Mouse (Mus musculus) lung, postnatal 0 days (tissue): ENCODE results near the gene Tuba8. TPM values are rescaled to one million over a fixed set of nuclear protein-coding genes. Genes with fewer than 3 reads are reported as not detected.

Experiments
- ATAC-seq: fragments of 200-750 bp; cut with Nextera tagmentation; 2 replicates; pipeline ENCODE4 v1.8.0; 2017; ENCODE audit warnings: moderate library complexity
- DNase-seq: peaks from one replicate; pipeline ENCODE4 v3.0.0-alpha.2; 2016; ENCODE audit warnings: low spot score
- H3K27ac ChIP-seq: fragments of 300-500 bp; sonication (generic); 2 replicates; pipeline ENCODE4 v1.5.1; 2014; ENCODE audit warnings: antibody characterized with exemption, mild to moderate bottlenecking, low read length, mixed read lengths
- H3K27me3 ChIP-seq: fragments of 300-500 bp; sonication (generic); replicated peaks from 2 replicates; pipeline ENCODE4 v1.6.1; 2014; ENCODE audit warnings: low read length, mixed read lengths; ENCODE audit not compliant: insufficient read depth
- H3K36me3 ChIP-seq: fragments of 300-500 bp; sonication (generic); 2 replicates; pipeline ENCODE4 v1.6.1; 2014; ENCODE audit warnings: low read length, mixed read lengths; ENCODE audit not compliant: insufficient read depth
- H3K4me1 ChIP-seq: fragments of 300-500 bp; sonication (generic); 2 replicates; pipeline ENCODE4 v1.6.1; 2014; ENCODE audit warnings: antibody characterized with exemption, low read depth, low read length, mixed read lengths; ENCODE audit not compliant: insufficient read depth
- H3K4me2 ChIP-seq: fragments of 300-500 bp; sonication (generic); replicated peaks from 2 replicates; pipeline ENCODE4 v1.6.1; 2014; ENCODE audit warnings: low read depth, mild to moderate bottlenecking, low read length, moderate library complexity, mixed read lengths
- H3K4me3 ChIP-seq: fragments of 300-500 bp; sonication (generic); 2 replicates; pipeline ENCODE4 v1.5.1; 2014; ENCODE audit warnings: low read depth, low read length
- H3K9ac ChIP-seq: fragments of 300-500 bp; sonication (generic); replicated peaks from 2 replicates; pipeline ENCODE4 v1.6.1; 2014; ENCODE audit warnings: low read depth, mild to moderate bottlenecking
- H3K9me3 ChIP-seq: fragments of 300-500 bp; sonication (generic); 2 replicates; pipeline ENCODE4 v1.6.1; 2016; ENCODE audit warnings: low read length, mixed read lengths
- CTCF ChIP-seq: IDR thresholded peaks from 2 replicates; pipeline ENCODE4 v1.5.1; 2016; ENCODE audit warnings: antibody characterized with exemption, mild to moderate bottlenecking
- EP300 ChIP-seq: IDR thresholded peaks from 2 replicates; pipeline ENCODE4 v1.6.1; 2016; ENCODE audit warnings: antibody characterized with exemption, mild to moderate bottlenecking, control low read depth
- WGBS: fragments of 180-500 bp; shearing (Covaris S2); extraction: QIAGEN DNeasy Blood & Tissue Kit; methylation state at CpG from one replicate; pipeline ENCODE4 v1.1.7; 2014; 5-methylcytosine and 5-hydroxymethylcytosine counted together
- polyA plus RNA-seq: library from polyadenylated mRNA; unstranded; fragments of >200 nt; fragmentation: Nextera tagmentation; extraction: Ambion mirVana; gene quantifications from 2 replicates; pipeline ENCODE4 v1.2.1, GENCODE M21; 2015

Tuba8 gene
- 12.1 and 13.9 TPM in 2 replicates for polyA plus RNA-seq

DNA sequence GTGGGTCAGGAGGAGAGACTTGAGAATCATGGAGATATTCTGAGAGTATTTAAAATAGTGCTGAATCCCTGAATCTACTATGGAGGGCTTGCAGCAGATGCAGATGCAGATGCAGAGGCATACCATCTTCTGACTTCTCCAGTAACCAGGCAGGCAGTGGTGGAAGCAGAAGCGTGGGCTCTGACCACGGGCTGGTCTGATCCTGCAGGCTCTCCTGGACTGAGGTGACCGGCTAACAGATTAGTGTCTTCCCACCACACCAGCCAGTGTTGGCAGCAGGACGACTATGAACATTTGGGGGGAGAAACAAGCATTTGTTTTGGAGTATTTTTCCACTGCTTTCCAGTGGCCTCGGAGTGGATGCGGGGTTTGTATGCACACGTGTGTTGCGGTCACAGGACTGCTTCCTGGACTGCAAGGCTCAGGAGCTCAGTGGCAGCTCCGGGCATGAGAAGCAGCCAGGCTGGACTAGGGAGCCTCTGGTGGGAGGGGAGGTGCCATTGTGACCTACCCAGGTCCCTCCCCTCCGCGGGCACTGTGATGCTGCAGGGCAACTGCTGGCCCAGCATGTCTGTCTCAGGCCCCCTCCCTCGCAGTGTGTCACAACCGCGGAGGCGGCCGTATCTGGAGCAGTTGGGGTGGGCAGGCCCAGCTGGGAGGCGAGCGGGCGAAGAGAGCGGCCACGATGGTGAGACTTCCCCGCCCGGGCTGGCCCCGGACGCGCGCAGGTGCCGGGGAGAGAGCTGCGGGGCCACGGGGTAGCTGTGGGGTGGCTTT lies at the start of gene Tuba8:
TSS of gene Tuba8 (plus strand) at position 548 of the 777 bp plus-strand sequence.
- Histone ChIP-seq H3K36me3 (no peaks in the 10 kb centered on the region), H3K4me2 (peak within 1 kb of the TSS; percentile 54), H3K9me3 (no peaks in the 10 kb centered on the region), H3K9ac (peak within 1 kb of the TSS; percentile 34; the same call in 1 of the 2 replicates), H3K27ac (peak within 1 kb of the TSS; percentile 55), H3K4me3 (peak within 1 kb of the TSS; percentile 40), H3K4me1 (no peaks in the 10 kb centered on the region; the same call in 1 of the 2 replicates), H3K27me3 (0 out of 2 replicates have a peak, but pooled peaks cover 7% of the 10 kb centered on the region)
- DNase-seq (peak; percentile 84), ATAC-seq (peak; percentile 78)
- 4% methylated on average over 30 of the region's 30 CpGs for WGBS
- TF ChIP-seq EP300 (0 out of 2 replicates have a peak, but pooled peaks have one; percentile 18), CTCF (no peak)

GRCm38 (mm10) chr6:121162616-121163015 lies 47.9 kb upstream of the Tuba8 start:
- no peak for TF ChIP-seq CTCF
- TF ChIP-seq EP300: no peak

GRCm38 (mm10) chr6:121166098-121166552 lies 44.4 kb upstream of the Tuba8 start:
- Histone ChIP-seq H3K4me2 (no peak overlapping the region), H3K36me3 (no peaks in the 10 kb centered on the region), H3K4me3 (no peak overlapping the region), H3K27ac (no peak overlapping the region), H3K4me1 (no peaks in the 10 kb centered on the region), H3K27me3 (peaks cover 18% of the 10 kb centered on the region; the same call in 1 of the 2 replicates), H3K9ac (no peak overlapping the region), H3K9me3 (no peaks in the 10 kb centered on the region)
- peak; percentile 34; the same call in 1 of the 2 replicates for ATAC-seq
- no peak for DNase-seq
- WGBS: 21% methylated on average over 10 of the region's 10 CpGs
- TF ChIP-seq EP300 (no peak), CTCF (no peak)

More at GRCm38 (mm10) chr6:121162616-121163015, 47.9 kb upstream of the Tuba8 start:
- no peak overlapping the region for H3K4me2 ChIP-seq
- H3K9me3 ChIP-seq: no peaks in the 10 kb centered on the region
- H3K36me3 ChIP-seq: no peaks in the 10 kb centered on the region
- H3K4me3 ChIP-seq: no peak overlapping the region
- peaks cover 35% of the 10 kb centered on the region; the same call in 1 of the 2 replicates for H3K27me3 ChIP-seq
- WGBS: 41% methylated on average over 12 of the region's 12 CpGs
- ATAC-seq (peak; percentile 42; the same call in 1 of the 2 replicates), DNase-seq (peak; percentile 61)
- no peak overlapping the region for H3K27ac ChIP-seq
- no peak overlapping the region for H3K9ac ChIP-seq
- H3K4me1 ChIP-seq: 0 out of 2 replicates have a peak, but pooled peaks cover 3% of the 10 kb centered on the region

DNA sequence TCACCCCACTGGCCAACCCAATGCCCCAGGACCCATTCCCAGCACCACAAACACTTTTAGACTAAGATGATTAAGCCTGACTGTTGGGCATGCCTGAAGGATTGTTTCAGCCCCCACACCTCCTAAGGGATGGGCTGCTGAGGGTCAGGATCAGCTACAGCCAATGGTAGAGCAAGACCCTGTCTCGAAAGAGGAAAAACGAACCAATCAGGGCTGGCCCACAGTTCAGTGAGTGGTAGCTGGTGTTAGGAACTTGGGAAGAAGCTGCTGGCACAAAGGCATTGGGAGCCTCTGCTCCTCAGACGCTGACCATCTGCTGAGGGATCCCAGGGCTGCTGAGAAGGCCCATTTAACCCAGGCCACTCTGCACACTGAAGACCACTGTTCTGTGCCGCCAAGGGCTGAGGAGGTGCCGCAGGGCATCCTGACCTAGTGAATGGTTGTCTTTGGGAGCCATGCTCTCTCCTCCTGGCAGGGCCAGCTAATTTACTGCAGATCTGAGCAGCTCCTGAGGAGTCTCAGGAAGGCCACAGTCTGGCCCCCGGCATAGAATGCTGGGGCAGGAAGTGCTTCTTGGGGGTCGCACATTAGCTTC lies 43.0 kb upstream of the Tuba8 start:
- H3K36me3 ChIP-seq: no peaks in the 10 kb centered on the region
- no peak overlapping the region for H3K9ac ChIP-seq
- H3K4me2 ChIP-seq: no peak overlapping the region
- H3K27me3 ChIP-seq: peaks cover 14% of the 10 kb centered on the region; the same call in 1 of the 2 replicates
- no peak overlapping the region for H3K27ac ChIP-seq
- ATAC-seq (no peak), DNase-seq (no peak)
- H3K4me3 ChIP-seq: no peak overlapping the region
- TF ChIP-seq EP300 (no peak), CTCF (no peak)
- H3K9me3 ChIP-seq: no peaks in the 10 kb centered on the region
- WGBS: 83% methylated on average over 7 of the region's 7 CpGs
- no peaks in the 10 kb centered on the region for H3K4me1 ChIP-seq

GRCm38 (mm10) chr6:121171102-121171501 lies 39.4 kb upstream of the Tuba8 start:
- WGBS: 30% methylated on average over 6 of the region's 6 CpGs
- DNase-seq (no peak), ATAC-seq (peak; percentile 38)
- no peaks in the 10 kb centered on the region for H3K36me3 ChIP-seq
- no peak for TF ChIP-seq EP300
- H3K4me1 ChIP-seq: no peaks in the 10 kb centered on the region
- no peak overlapping the region for H3K4me2 ChIP-seq
- H3K27ac ChIP-seq: no peak overlapping the region
- H3K27me3 ChIP-seq: 0 out of 2 replicates have a peak, but pooled peaks cover 4% of the 10 kb centered on the region
- H3K9me3 ChIP-seq: no peaks in the 10 kb centered on the region
- H3K9ac ChIP-seq: no peak overlapping the region
- H3K4me3 ChIP-seq: no peak overlapping the region

GRCm38 (mm10) chr6:121173471-121173870 lies 37.0 kb upstream of the Tuba8 start:
- ATAC-seq (peak; percentile 41), DNase-seq (no peak)
- H3K27ac ChIP-seq: no peak overlapping the region
- 0 out of 2 replicates have a peak, but pooled peaks cover 3% of the 10 kb centered on the region for H3K27me3 ChIP-seq
- TF ChIP-seq CTCF: no peak
- TF ChIP-seq EP300: no peak
- H3K9ac ChIP-seq: no peak overlapping the region
- H3K4me2 ChIP-seq: no peak overlapping the region
- WGBS: 40% methylated on average over 5 of the region's 5 CpGs
- no peak overlapping the region for H3K4me3 ChIP-seq
- no peaks in the 10 kb centered on the region for H3K4me1 ChIP-seq
- H3K36me3 ChIP-seq: no peaks in the 10 kb centered on the region
- no peaks in the 10 kb centered on the region for H3K9me3 ChIP-seq
